Mouse (Mus musculus) heart, embryonic 15.5 days (tissue): ENCODE measurements at regions not wholly inside any gene's neighbourhood (a gene's known extent, or its start where the extent isn't known, plus 50 kb on each side); places are given as distances from the start of the nearest gene placed in this dataset.

Source experiments
- ATAC-seq: fragments of 200-750 bp; cut with Nextera tagmentation; replicated peaks from 2 replicates; pipeline ENCODE4 v1.8.0; 2017; ENCODE audit warnings: low read depth, moderate TSS enrichment; ENCODE audit not compliant: insufficient number of reproducible peaks, insufficient read depth, low FRiP score
- H3K27ac ChIP-seq: fragments of 300-500 bp; sonication (generic); 2 replicates; pipeline ENCODE4 v1.5.1; 2015; ENCODE audit warnings: mild to moderate bottlenecking, inconsistent platforms
- H3K27me3 ChIP-seq: fragments of 300-500 bp; sonication (generic); 2 replicates; pipeline ENCODE4 v1.6.1; 2015; ENCODE audit warnings: inconsistent platforms
- H3K36me3 ChIP-seq: fragments of 300-500 bp; sonication (generic); 2 replicates; pipeline ENCODE4 v1.6.1; 2015; ENCODE audit warnings: mild to moderate bottlenecking, inconsistent platforms
- H3K4me1 ChIP-seq: fragments of 300-500 bp; sonication (generic); replicated peaks from 2 replicates; pipeline ENCODE4 v1.6.1; 2015; ENCODE audit warnings: inconsistent platforms
- H3K4me2 ChIP-seq: fragments of 300-500 bp; sonication (generic); 2 replicates; pipeline ENCODE4 v1.6.1; 2015; ENCODE audit warnings: inconsistent platforms, mild to moderate bottlenecking, moderate library complexity
- H3K4me3 ChIP-seq: fragments of 300-500 bp; sonication (generic); 2 replicates; pipeline ENCODE4 v1.5.1; 2015; ENCODE audit warnings: mild to moderate bottlenecking, inconsistent platforms
- H3K9ac ChIP-seq: fragments of 300-500 bp; sonication (generic); 2 replicates; pipeline ENCODE4 v1.6.1; 2015; ENCODE audit warnings: mild to moderate bottlenecking, inconsistent platforms
- H3K9me3 ChIP-seq: fragments of 300-500 bp; sonication (generic); replicated peaks from 2 replicates; pipeline ENCODE4 v1.6.1; 2016; ENCODE audit warnings: inconsistent platforms
- WGBS: fragments of 180-500 bp; shearing (Covaris S2); methylation state at CpG from one replicate; pipeline ENCODE4 v1.1.7; 2015; ENCODE audit warnings: mixed read lengths; 5-methylcytosine and 5-hydroxymethylcytosine counted together

DNA sequence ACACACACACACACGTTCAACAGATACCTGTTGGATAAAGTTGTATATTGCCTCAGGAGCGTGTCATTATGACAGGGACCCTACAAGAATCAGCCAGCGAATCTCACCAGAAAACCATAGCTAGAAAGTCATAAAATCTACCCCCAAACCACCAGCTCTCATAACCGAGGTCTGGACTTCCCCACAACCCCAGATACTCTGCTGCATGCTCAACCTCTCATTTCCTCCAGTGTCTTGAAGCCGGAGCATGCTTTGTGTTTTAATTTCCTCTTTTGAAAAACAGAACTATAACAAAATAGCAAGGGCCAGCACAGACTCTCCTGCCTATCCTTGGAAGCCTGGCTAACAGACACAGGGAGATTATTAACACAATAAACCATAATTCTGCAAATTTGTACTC lies 597.4 kb upstream of the Sall1 start:
- H3K4me2 ChIP-seq: no peak overlapping the region
- no peaks in the 10 kb centered on the region for H3K27me3 ChIP-seq
- no peak overlapping the region for H3K27ac ChIP-seq
- H3K4me1 ChIP-seq: no peaks in the 10 kb centered on the region
- no peak overlapping the region for H3K4me3 ChIP-seq
- H3K9me3 ChIP-seq: no peaks in the 10 kb centered on the region
- 67% methylated on average over 5 of the region's 5 CpGs for WGBS
- H3K36me3 ChIP-seq: no peaks in the 10 kb centered on the region
- no peak overlapping the region for H3K9ac ChIP-seq
- ATAC-seq: no peak

DNA sequence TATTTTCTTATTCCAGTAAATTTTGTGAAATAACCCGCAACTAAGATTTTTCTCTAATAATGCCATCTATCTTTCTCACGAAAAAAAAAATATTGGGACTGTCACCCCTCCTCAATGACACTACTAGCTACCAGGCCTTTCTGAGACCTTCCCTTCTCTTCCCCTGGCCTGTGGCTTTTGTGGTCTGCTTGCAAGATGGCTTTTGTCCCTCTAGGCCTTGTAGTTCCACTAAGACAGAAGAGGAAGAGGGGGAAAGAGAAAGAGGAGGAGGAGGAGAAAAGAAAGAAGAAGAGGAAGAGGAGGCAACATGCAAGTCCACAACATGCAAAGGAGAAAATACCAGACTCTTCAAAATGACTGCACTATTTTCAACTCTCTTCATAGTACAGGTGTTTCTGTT lies 590.9 kb upstream of the Sall1 start:
- Histone ChIP-seq H3K4me2 (no peak overlapping the region), H3K27ac (no peak overlapping the region), H3K36me3 (no peaks in the 10 kb centered on the region), H3K4me3 (no peak overlapping the region), H3K4me1 (no peaks in the 10 kb centered on the region), H3K9me3 (no peaks in the 10 kb centered on the region), H3K9ac (no peak overlapping the region), H3K27me3 (no peaks in the 10 kb centered on the region)
- 81% methylated on average over 2 of the region's 2 CpGs for WGBS
- no peak for ATAC-seq

DNA sequence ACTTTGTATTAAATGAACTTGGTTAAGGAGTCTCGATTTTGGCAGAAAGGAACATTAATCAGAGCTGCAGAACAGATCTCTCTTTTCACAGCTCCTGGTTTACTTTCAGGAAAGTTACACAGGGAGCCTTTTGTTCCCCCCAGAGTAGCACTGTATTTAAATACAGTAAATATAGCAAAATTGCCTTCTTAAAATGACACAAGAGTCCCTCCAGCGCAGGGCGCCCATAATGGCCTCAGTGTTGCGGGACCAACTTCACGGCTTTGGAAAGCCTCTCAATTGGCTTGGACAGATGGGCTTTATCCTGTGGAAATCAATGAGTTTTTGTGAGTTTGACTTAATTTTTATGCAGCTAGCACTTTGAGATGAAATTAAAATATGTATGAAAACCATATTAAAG lies 588.3 kb upstream of the Sall1 start:
- ATAC-seq: no peak
- Histone ChIP-seq H3K4me3 (no peak overlapping the region), H3K27ac (no peak overlapping the region), H3K36me3 (no peaks in the 10 kb centered on the region), H3K4me1 (no peaks in the 10 kb centered on the region), H3K9ac (no peak overlapping the region), H3K27me3 (no peaks in the 10 kb centered on the region), H3K4me2 (no peak overlapping the region), H3K9me3 (no peaks in the 10 kb centered on the region)
- 78% methylated on average over 5 of the region's 5 CpGs for WGBS

DNA sequence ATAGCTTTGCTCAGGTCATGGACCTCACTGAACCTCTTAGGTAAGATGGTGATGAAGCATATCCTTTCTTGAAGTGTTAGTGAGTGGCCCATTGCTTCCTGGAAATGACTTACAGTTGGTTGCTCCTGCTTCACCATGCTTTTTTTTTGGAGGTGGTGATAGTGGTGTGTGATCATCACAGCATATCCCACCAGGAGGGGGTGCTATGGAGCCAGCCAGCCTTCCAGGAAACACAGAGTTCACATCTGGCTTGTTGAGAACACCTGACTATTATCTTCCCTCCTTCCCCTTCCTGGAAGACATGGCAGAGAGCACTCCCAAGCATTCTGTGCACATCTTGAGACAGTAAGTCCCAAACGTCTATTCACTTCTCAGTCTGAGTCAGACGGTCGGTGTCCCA lies 586.6 kb upstream of the Sall1 start:
- Histone ChIP-seq H3K9ac (no peak overlapping the region), H3K4me1 (no peaks in the 10 kb centered on the region), H3K36me3 (no peaks in the 10 kb centered on the region), H3K4me2 (no peak overlapping the region), H3K27ac (no peak overlapping the region), H3K4me3 (no peak overlapping the region), H3K27me3 (no peaks in the 10 kb centered on the region), H3K9me3 (no peaks in the 10 kb centered on the region)
- WGBS: 74% methylated on average over 3 of the region's 3 CpGs
- no peak for ATAC-seq

DNA sequence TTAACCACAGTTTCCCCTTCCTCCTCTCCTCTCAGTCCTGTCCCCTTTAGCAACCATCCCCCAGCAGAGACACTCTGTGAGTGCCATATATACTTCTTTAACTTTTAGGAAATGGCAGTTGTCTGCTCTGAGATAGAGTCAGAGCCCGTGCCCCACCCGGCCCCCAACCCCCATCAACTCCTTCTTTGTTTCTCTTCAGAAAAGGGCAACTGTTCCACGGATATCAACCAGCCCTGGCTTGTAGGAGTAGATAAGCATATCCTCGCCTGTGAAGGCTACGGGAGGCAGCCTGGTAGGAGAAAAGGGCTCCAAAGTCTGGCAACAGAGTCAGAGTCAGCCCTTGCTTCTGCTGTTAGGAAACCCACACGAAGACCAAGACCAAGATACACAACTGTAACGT lies 574.1 kb upstream of the Sall1 start:
- no peaks in the 10 kb centered on the region for H3K4me1 ChIP-seq
- 39% methylated on average over 7 of the region's 7 CpGs for WGBS
- no peaks in the 10 kb centered on the region for H3K36me3 ChIP-seq
- H3K27ac ChIP-seq: no peak overlapping the region
- no peaks in the 10 kb centered on the region for H3K9me3 ChIP-seq
- H3K4me3 ChIP-seq: no peak overlapping the region
- no peak overlapping the region for H3K4me2 ChIP-seq
- ATAC-seq: no peak
- no peaks in the 10 kb centered on the region for H3K27me3 ChIP-seq
- H3K9ac ChIP-seq: no peak overlapping the region

DNA sequence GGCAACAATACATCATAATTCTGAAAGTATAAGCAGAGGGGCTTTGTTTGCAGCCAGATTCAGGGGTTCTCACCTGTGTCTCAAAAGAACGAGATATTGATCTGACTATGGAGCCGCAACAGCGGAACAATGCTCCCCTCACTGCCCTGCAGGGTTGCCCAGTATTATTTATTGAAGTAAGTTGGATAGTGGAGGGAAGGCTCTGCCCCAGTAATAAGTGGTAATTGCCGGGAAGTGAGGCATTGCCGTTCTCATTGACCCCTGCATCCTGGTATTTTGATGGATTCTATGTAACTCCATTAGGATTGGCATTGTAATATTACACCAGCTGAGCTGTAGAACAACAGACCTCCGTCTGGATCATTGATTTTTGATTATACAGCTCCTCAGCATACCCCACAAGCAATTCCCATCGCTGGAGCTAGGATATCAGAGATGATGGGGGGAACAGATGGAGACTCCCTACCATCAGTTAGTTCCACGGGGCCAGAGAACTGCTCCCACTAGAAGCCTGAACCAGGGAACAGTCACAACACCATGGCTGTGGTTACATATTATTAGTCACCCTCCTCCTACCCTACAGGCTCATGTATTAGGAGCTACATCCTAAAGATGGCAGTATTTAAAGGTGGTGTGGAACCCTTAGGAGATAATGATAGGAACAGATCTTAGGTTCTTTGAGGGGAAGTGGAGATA lies 572.0 kb upstream of the Sall1 start:
- H3K36me3 ChIP-seq: no peaks in the 10 kb centered on the region
- no peaks in the 10 kb centered on the region for H3K4me1 ChIP-seq

DNA sequence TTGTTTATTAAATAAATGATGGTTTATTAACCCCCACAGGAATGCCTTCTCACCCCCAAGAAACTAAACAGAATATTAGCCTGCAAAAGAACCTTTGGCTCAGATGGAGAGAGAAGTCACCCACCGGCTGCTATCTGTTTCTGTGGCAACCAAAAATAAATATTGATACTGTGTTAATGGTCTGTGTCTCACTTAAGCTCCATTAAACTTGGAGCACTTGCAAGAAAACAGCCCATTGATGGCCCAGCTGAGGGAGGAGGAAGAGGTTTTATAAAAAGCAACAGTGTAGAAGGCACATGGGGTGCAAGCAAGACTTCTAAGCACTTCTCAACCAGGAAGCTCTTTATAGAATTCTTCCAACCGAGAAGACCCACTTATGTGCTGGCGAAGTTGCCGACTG lies 565.1 kb upstream of the Sall1 start:
- WGBS: 58% methylated on average over 4 of the region's 4 CpGs
- H3K4me1 ChIP-seq: no peaks in the 10 kb centered on the region
- ATAC-seq: no peak

More for the DNA sequence above, 572.0 kb upstream of the Sall1 start:
- no peak overlapping the region for H3K4me2 ChIP-seq
- H3K27me3 ChIP-seq: no peaks in the 10 kb centered on the region
- H3K9me3 ChIP-seq: no peaks in the 10 kb centered on the region
- 86% methylated on average over 8 of the region's 8 CpGs for WGBS
- H3K9ac ChIP-seq: no peak overlapping the region
- H3K4me3 ChIP-seq: no peak overlapping the region
- no peak overlapping the region for H3K27ac ChIP-seq
- no peak for ATAC-seq

DNA sequence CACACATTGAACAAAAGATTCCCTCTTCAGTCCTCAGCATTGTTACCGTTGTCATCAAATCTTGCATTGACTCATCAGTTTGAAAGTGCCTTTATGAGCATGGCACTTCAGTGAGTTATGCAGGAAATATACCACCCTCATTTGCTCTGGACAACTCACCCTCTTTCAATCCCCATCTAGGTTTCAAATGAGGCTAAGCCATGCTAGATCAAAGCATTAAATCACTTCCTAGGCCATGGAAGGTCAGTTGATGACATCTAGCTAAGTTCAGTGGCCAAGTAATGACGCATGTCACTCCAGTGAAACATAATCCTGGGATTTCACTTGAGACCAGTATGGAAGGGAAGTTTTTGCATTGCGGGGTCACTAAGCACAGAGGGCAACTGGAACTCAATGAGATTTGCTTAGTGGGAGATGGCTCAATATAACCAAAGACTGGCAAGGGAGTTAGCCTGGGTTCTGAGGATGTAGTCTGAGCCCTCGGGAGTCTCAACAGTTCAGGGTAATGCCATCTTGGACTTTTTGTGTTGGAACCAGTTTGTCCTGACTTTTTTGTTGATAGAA lies 562.0 kb upstream of the Sall1 start:
- 87% methylated on average over 4 of the region's 4 CpGs for WGBS
- Histone ChIP-seq H3K27ac (no peak overlapping the region), H3K4me2 (no peak overlapping the region), H3K9me3 (no peaks in the 10 kb centered on the region), H3K4me1 (no peaks in the 10 kb centered on the region), H3K4me3 (no peak overlapping the region), H3K9ac (no peak overlapping the region), H3K27me3 (no peaks in the 10 kb centered on the region), H3K36me3 (no peaks in the 10 kb centered on the region)
- ATAC-seq: no peak

More for the DNA sequence above, 565.1 kb upstream of the Sall1 start:
- H3K36me3 ChIP-seq: no peaks in the 10 kb centered on the region
- H3K9ac ChIP-seq: no peak overlapping the region
- H3K9me3 ChIP-seq: no peaks in the 10 kb centered on the region
- no peak overlapping the region for H3K27ac ChIP-seq
- no peaks in the 10 kb centered on the region for H3K27me3 ChIP-seq
- H3K4me2 ChIP-seq: no peak overlapping the region
- no peak overlapping the region for H3K4me3 ChIP-seq

DNA sequence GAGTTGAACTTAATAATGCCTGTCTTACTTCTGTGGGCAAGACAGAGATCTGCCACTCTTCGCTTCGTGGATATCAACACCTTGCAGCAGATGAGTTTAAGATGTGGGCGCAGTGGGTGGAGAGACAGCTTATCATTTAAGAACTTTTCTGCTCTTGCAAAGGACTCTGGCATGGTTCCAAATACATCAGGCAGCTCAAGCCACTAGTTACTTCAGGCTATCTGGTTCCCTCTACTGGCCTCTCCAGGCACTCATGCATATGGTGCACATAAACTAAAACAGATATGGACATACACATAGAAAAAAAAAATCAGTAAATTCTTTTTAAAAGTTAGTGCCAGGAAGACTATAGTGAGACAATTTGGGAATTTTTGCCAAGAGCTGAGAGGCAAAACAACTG lies 560.5 kb upstream of the Sall1 start:
- WGBS: 86% methylated on average over 3 of the region's 3 CpGs

DNA sequence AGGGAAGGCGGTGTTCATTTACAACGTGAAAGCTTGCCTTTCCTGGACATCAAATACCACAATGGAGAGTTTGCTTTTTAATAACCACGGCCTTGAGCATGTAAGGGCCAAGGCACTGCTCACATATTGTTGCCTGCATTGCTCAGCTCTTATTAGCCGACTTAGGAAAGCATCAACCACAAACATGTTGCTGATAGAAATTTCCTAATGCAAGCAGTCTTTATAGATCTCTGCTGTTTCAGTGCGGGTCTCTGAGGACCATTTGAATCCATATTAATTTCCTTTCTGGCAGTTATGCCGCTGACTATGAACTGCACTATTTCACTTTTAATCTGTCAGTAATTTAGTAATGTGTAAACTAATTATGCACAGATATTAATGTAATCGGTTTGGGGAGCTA lies 552.4 kb upstream of the Sall1 start:
- ATAC-seq: no peak
- H3K27me3 ChIP-seq: no peaks in the 10 kb centered on the region
- no peaks in the 10 kb centered on the region for H3K36me3 ChIP-seq
- no peak overlapping the region for H3K27ac ChIP-seq
- no peak overlapping the region for H3K4me3 ChIP-seq
- no peaks in the 10 kb centered on the region for H3K4me1 ChIP-seq
- no peak overlapping the region for H3K4me2 ChIP-seq
- 76% methylated on average over 7 of the region's 7 CpGs for WGBS
- no peak overlapping the region for H3K9ac ChIP-seq
- H3K9me3 ChIP-seq: no peaks in the 10 kb centered on the region

More for the DNA sequence above, 560.5 kb upstream of the Sall1 start:
- no peaks in the 10 kb centered on the region for H3K4me1 ChIP-seq
- H3K27me3 ChIP-seq: no peaks in the 10 kb centered on the region
- H3K9me3 ChIP-seq: no peaks in the 10 kb centered on the region
- H3K9ac ChIP-seq: no peak overlapping the region
- no peak overlapping the region for H3K4me2 ChIP-seq
- H3K4me3 ChIP-seq: no peak overlapping the region
- no peaks in the 10 kb centered on the region for H3K36me3 ChIP-seq
- H3K27ac ChIP-seq: no peak overlapping the region
- ATAC-seq: no peak

DNA sequence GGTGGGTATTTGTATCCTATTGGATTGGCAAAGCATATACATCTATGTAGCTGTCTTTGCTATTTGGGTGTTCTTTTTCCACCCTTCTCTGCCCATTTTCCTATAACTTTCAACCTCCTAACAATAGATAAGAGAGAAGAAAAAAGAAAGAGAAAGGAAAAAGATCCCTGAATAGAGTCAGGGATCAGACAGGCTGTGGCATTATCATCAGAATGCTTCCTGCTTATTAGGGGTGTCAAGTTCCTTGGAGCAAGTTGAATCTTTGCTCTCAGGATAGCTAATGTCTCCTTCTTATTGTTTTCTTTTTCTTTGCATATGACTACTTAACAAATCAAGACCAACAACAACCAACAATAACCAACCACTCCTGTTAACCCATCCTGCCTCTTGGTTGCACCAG lies 539.1 kb upstream of the Sall1 start:
- H3K4me1 ChIP-seq: no peaks in the 10 kb centered on the region
- H3K27ac ChIP-seq: no peak overlapping the region
- no peak overlapping the region for H3K9ac ChIP-seq
- H3K27me3 ChIP-seq: peaks cover 7% of the 10 kb centered on the region; the same call in 1 of the 2 replicates
- ATAC-seq: no peak
- no peaks in the 10 kb centered on the region for H3K9me3 ChIP-seq
- no peak overlapping the region for H3K4me3 ChIP-seq
- H3K4me2 ChIP-seq: no peak overlapping the region
- H3K36me3 ChIP-seq: no peaks in the 10 kb centered on the region

DNA sequence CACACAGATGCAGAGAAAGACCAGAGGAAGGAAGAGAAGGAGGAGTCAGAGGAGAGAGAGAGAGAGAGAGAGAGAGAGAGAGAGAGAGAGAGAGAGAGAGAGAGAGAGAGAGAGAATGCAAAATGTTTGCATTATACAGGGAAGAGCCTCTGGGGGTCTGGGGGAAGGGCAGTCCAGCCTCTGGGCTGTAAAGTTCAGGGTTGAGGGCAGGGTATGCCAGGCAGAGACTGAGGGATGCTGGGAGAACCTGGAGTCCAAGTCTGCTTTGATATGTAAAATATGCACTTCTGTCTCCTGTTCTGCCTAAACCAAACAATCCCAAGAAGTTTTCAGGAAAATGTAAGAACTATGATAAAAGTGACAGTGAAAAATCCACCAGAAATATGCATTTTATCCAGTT lies 538.6 kb upstream of the Sall1 start:
- Histone ChIP-seq H3K4me1 (no peaks in the 10 kb centered on the region), H3K4me2 (no peak overlapping the region), H3K4me3 (no peak overlapping the region), H3K36me3 (no peaks in the 10 kb centered on the region), H3K9me3 (no peaks in the 10 kb centered on the region), H3K9ac (no peak overlapping the region), H3K27me3 (peaks cover 7% of the 10 kb centered on the region; the same call in 1 of the 2 replicates), H3K27ac (no peak overlapping the region)
- no peak for ATAC-seq
